Mouse (Mus musculus) embryonic facial prominence, embryonic 13.5 days (tissue): ENCODE measurements around the gene Ttc7. TPM values are rescaled to one million over a fixed set of nuclear protein-coding genes. Genes with fewer than 3 reads are reported as not detected.

Experiments used
- ATAC-seq: fragments of 200-750 bp; cut with Nextera tagmentation; 2 replicates; pipeline ENCODE4 v1.8.0; 2017; ENCODE audit warnings: low read depth; ENCODE audit not compliant: insufficient number of reproducible peaks, insufficient read depth, low FRiP score, low TSS enrichment
- H3K27ac ChIP-seq: fragments of 300-500 bp; sonication (generic); 2 replicates; pipeline ENCODE4 v1.5.1; 2015; ENCODE audit warnings: moderate library complexity, mild to moderate bottlenecking, inconsistent platforms
- H3K27me3 ChIP-seq: fragments of 300-500 bp; sonication (generic); 2 replicates; pipeline ENCODE4 v1.6.1; 2015; ENCODE audit warnings: mild to moderate bottlenecking, inconsistent platforms
- H3K36me3 ChIP-seq: fragments of 300-500 bp; sonication (generic); 2 replicates; pipeline ENCODE4 v1.6.1; 2015; ENCODE audit warnings: mild to moderate bottlenecking, inconsistent platforms
- H3K4me1 ChIP-seq: fragments of 300-500 bp; sonication (generic); 2 replicates; pipeline ENCODE4 v1.6.1; 2015; ENCODE audit warnings: inconsistent platforms
- H3K4me2 ChIP-seq: fragments of 300-500 bp; sonication (generic); 2 replicates; pipeline ENCODE4 v1.6.1; 2015; ENCODE audit warnings: moderate library complexity, mild to moderate bottlenecking, inconsistent platforms
- H3K4me3 ChIP-seq: fragments of 300-500 bp; sonication (generic); 2 replicates; pipeline ENCODE4 v1.5.1; 2015; ENCODE audit warnings: mild to moderate bottlenecking, inconsistent platforms
- H3K9ac ChIP-seq: fragments of 300-500 bp; sonication (generic); 2 replicates; pipeline ENCODE4 v1.6.1; 2015; ENCODE audit warnings: mild to moderate bottlenecking, inconsistent platforms
- H3K9me3 ChIP-seq: fragments of 300-500 bp; sonication (generic); 2 replicates; pipeline ENCODE4 v1.6.1; 2016; ENCODE audit warnings: inconsistent platforms
- WGBS: fragments of 180-500 bp; shearing (Covaris S2); methylation state at CpG from one replicate; pipeline ENCODE4 v1.1.7; 2015; ENCODE audit warnings: mixed read lengths; 5-methylcytosine and 5-hydroxymethylcytosine counted together
- polyA plus RNA-seq: library from polyadenylated mRNA; unstranded; fragments of >200 nt; fragmentation: Nextera tagmentation; extraction: Ambion mirVana; gene quantifications from 2 replicates; pipeline ENCODE4 v1.2.1, GENCODE M21; 2015

The Ttc7 gene
- polyA plus RNA-seq, 1 experiment from 2014 or later, result 7.2 TPM

DNA sequence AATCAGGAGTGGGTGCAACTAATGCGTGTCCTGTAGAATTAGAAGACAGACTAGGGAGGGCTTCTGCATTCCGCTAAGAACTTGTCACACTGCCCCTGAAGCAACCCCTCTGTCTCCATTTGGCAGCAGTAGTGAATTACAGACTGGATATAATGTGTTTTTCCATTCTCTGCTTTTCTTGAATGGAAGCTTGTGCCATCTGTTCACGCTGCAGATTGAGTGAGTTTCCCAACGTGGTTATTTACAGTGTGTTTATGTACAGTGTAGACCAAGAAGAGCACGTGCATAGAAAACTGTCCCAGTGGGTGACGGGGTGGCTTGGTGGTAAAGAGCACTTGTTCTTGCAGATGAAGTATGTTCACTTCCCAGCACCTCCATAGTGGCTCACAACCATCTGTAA, 13.2 kb upstream of the Ttc7 start:
- H3K9me3 ChIP-seq, result 0 out of 2 replicates have a peak, but pooled peaks cover 4% of the 10 kb centered on the region
- no peak overlapping the region for H3K27ac ChIP-seq
- H3K36me3 ChIP-seq, result no peaks in the 10 kb centered on the region
- peaks cover 9% of the 10 kb centered on the region for H3K4me1 ChIP-seq
- no peaks in the 10 kb centered on the region for H3K27me3 ChIP-seq
- H3K9ac ChIP-seq, result no peak overlapping the region
- WGBS, result 75% methylated on average over 6 of the region's 6 CpGs
- no peak overlapping the region for H3K4me2 ChIP-seq
- H3K4me3 ChIP-seq, result no peak overlapping the region
- ATAC-seq, result no peak

DNA sequence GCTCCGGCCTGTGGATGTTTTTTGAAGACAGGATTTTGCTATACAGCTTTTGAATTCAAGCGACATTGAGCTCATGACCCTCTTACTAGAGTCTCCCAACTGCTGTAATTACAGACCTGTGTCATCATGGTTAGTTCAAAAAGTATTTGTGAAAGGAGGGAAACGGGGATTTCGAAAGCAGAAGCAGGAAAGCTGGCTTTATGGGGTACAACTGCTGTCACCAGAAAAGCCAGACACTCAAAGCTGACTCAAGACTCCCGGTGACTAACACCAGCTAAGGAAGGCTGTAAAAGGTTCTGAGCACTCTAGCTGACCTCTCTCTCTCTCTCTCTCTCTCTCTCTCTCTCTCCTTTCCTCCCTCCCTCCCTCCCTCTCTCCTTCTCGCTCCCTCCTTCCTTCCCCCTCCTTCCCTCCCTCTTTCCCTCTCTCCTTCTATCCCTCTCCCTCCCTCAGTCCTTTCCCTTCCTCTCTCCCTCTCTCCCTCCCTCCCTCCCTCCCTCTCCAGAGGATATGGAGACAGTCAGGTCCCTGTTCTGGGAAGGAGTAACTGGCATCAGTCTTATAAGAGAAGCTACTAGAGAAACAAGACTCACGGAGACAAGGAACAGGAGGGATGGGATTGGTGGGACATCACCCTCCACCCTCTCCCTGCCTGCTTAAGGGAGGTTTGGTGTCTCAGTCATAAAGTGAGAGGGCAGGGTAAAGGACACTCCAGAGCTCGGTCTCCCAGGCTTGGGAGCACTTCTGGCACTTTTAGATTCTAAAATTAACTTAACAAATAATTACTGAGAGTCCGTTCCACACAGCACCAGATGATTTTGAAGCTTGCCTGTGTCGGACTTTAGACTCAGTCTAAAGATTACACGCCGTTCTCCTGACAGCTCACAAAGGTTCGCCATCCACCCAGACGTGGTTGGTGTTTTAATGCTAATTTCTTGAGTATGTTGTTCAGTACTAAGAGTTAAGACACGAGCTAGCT, 7.0 kb upstream of the Ttc7 start:
- Histone ChIP-seq H3K4me1 (0 out of 2 replicates have a peak, but pooled peaks cover 4% of the 10 kb centered on the region), H3K9me3 (0 out of 2 replicates have a peak, but pooled peaks cover 4% of the 10 kb centered on the region), H3K4me3 (no peak overlapping the region), H3K9ac (no peak overlapping the region), H3K4me2 (no peak overlapping the region), H3K27ac (no peak overlapping the region), H3K27me3 (no peaks in the 10 kb centered on the region), H3K36me3 (no peaks in the 10 kb centered on the region)
- 55% methylated on average over 15 of the region's 15 CpGs for WGBS
- ATAC-seq, result no peak

DNA sequence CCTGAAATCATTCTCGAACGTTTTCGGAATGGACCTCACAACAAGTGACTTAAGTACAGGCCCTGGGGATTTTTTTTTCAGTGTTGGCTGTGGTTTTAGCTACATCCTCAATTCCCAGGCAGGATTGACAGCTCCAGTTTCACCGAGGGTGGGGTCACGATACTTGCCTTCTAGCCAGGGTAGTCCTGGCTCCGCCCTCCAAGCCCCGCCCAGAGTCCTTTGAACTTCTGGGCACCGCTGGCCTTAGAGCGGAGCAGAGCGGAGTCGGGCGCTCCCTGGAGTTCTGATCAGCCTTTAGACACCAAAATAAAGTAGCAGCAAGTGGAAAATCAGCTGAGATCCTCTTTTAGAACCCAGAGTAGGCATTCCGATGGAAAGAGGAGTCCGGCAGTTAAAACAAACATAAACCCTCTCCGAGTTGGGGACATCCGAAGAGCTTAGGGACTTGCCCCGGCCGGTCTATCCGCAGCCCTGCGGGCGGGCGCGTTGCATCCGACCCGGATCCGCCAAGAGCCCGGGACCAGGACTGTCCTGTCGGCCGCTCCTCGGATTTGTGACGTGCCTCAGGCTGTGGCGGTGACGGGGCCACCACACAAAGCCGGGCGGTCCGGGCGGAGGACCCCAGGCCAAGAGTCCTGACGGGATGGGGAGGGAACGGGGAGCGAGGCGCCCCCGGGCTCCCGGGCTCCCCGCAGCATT, 530 bp upstream of the Ttc7 start:
- Histone ChIP-seq H3K4me2 (peak overlapping the region; percentile 97), H3K36me3 (no peaks in the 10 kb centered on the region), H3K9me3 (no peaks in the 10 kb centered on the region), H3K9ac (peak overlapping the region; percentile 87), H3K4me3 (peak overlapping the region; percentile 82), H3K27ac (peak overlapping the region; percentile 94), H3K27me3 (peaks cover 35% of the 10 kb centered on the region), H3K4me1 (peaks cover 41% of the 10 kb centered on the region)
- peak; percentile 78 for ATAC-seq
- under 1% methylated on average over 43 of the region's 44 CpGs for WGBS

DNA sequence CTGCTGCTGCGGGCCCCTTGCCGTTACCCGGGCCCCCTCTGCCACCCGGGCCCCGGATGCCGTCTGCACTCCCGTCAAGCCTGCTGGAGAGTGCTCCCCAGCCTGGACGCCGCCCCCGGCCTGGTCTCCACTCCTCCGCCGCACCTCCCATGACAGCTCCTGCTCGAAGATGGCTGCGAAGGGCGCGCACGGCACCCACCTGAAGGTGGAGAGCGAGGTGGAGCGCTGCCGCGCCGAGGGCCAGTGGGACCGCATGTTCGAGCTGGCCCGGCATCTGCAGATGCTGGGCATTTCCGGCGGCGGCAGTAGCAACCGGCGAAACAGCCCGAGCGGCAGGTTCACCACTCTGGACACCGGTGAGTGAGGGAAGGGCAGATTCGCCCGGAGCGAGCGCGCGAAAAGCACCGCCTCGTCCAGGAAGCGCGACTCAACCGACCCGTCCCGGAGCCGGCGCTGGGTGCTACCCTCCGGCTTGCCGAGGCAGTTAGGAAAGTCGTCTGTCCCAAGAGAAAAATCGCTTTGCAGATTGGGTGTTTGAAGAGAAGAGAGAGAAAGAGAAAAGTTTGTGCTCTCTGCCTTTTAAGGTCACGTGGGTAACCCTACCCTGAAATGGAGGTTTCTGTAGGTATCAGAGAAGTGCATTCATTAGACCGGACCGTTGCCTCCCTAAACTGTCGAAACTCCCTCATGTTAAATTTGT, 519 bp downstream of the Ttc7 start:
- peak; percentile 40 for ATAC-seq

DNA sequence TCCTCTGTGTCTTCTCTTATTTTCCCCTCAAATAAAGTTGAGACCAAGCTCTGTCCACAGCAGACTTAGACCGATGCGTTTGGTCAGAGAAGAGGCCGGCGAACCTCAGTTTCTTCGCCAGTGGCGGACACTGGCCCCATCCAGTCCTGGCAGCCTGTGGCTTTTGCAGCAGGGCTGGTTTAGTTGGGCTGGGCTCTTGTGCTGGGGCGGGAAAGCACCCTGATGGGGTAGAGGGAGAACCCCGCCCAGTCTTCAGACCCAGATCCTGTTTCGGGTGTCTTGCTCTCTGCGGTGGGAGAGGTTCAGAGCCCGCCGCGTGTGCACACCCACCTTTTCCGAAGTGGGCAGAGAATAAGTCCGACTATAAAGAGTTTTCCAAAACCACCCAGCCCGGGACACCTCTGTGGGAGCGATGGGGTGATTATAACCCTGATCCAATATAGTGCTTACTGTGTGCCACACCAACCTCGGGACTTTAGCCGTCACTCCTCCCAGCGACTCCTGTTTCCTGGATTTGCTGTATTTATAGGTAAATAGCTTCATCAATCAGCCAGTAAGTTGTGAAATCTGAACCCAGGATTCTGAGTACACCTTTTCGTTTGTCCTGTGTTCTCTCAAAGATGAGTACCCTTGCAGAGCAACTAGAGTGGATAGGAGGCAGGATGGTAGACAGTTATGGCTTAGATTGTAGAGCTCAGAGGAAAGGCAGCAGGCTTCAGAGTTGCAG, 1.2 kb downstream of the Ttc7 start:
- H3K27me3 ChIP-seq, result peaks cover 41% of the 10 kb centered on the region
- peak overlapping the region; percentile 97 for H3K4me2 ChIP-seq
- H3K9ac ChIP-seq, result peak overlapping the region; percentile 87
- peaks cover 51% of the 10 kb centered on the region for H3K4me1 ChIP-seq
- H3K9me3 ChIP-seq, result no peaks in the 10 kb centered on the region
- H3K4me3 ChIP-seq, result peak overlapping the region; percentile 82
- no peaks in the 10 kb centered on the region for H3K36me3 ChIP-seq
- WGBS, result 3% methylated on average over 21 of the region's 21 CpGs
- no peak overlapping the region for H3K27ac ChIP-seq
- ATAC-seq, result no peak

More for the DNA sequence above, 519 bp downstream of the Ttc7 start:
- Histone ChIP-seq H3K36me3 (no peaks in the 10 kb centered on the region), H3K27me3 (peaks cover 37% of the 10 kb centered on the region), H3K4me3 (peak overlapping the region; percentile 82), H3K9ac (peak overlapping the region; percentile 87), H3K9me3 (no peaks in the 10 kb centered on the region), H3K4me2 (peak overlapping the region; percentile 97), H3K27ac (peak overlapping the region; percentile 33; the same call in 1 of the 2 replicates), H3K4me1 (peaks cover 48% of the 10 kb centered on the region)
- under 1% methylated on average over 56 of the region's 56 CpGs for WGBS

DNA sequence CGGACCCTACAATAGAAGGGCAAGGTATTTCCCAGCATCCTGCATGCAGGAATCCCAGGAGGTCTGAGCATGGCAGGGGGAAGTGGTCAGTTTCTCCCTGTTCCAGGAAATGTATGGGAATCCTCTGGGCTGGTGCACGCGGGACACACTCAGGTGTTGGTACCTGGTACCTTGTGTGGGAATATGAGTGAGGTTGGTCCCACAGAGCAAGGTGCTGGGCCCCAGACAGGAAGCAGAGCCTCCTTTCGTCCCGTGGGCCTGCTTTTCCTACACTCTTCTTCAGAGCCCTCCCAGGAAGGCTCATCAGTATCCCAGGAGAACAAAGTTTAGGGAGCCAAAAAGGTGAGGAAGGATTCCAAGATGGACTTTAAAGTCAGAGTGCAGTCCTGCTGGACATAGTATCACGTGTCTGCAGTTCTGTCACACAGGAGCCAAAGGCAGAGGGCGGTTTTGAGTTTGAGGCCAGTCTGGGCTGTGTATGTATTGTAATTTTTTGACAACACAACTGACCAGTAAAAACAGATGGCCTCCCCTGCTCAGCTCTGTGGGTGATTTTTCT, 1.9 kb downstream of the Ttc7 start:
- Histone ChIP-seq H3K4me2 (peak overlapping the region; percentile 97), H3K9ac (peak overlapping the region; percentile 6; the same call in 1 of the 2 replicates), H3K27ac (no peak overlapping the region), H3K36me3 (no peaks in the 10 kb centered on the region), H3K4me3 (peak overlapping the region; percentile 82; the same call in 1 of the 2 replicates), H3K9me3 (no peaks in the 10 kb centered on the region), H3K4me1 (peaks cover 51% of the 10 kb centered on the region), H3K27me3 (peaks cover 46% of the 10 kb centered on the region)
- WGBS, result 62% methylated on average over 7 of the region's 7 CpGs
- no peak for ATAC-seq

DNA sequence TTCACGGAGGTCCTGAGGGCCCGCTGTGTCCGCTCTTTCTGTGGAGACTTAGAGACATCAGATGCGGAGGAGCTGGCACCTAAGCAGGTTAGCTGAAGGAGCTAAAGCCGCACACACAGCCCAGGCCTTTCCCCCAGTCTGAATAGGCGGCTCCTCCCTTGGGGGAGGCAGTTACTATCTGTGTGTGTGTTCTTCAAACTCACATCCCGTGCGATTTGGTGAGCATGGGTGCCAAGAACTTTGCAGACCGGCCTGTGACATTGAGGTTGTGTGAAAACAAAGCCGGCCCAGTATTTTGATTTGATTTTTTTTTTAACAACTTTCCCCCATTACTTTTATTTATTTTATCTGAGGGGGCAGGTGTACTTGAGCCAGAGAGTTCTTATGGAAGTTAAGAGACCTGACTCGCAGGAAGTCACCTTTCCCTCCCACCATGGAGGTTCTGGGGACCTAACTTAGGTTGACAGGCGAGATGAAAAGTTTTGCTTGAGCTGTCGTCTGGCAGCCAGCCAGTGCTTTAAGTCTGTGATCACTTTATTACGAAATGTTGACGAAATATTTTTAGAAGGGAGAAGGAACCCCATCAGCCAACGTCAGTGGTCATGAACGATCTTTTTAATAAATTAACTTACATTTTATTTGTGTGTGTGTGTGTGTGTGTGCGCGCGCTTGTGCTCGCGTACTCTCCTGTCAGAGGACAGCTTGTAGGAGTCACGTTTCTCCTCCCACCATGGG, 3.2 kb downstream of the Ttc7 start:
- Histone ChIP-seq H3K4me1 (peaks cover 47% of the 10 kb centered on the region), H3K4me2 (no peak overlapping the region), H3K9me3 (no peaks in the 10 kb centered on the region), H3K36me3 (no peaks in the 10 kb centered on the region), H3K27ac (no peak overlapping the region), H3K4me3 (no peak overlapping the region), H3K9ac (no peak overlapping the region), H3K27me3 (peaks cover 46% of the 10 kb centered on the region)
- ATAC-seq, result no peak
- 68% methylated on average over 23 of the region's 23 CpGs for WGBS

DNA sequence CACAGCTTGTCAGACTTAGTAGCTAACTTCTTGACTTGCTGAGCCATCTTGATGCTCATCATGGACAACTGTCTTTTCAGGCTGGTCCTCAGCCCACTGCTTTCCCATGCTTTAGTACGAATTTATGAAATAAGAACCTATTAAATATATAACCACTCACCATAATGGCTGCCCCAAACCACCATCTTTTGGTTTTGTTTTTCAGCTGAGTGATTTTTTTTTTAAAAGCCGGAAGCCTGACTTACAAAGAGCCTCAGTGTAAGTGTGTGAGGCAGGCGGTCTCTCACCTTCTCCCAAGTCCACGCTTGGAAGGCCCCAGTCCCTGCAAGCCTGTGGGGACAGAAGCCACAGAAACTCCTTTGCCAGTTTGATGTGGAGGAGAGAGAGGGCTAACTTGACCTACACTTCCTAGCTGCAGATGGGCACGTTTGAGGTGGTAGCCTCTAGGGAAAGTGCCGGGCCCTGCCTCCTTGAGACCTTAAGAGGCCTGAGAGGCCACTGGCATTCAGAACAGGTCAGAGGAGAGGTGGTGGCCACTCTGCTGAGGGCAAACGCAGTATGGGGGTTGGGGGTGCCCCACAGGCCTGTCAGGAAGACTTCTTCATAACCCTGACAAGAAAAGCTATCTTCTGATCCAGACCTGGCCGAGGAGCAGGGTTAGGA, 3.9 kb downstream of the Ttc7 start:
- Histone ChIP-seq H3K9me3 (no peaks in the 10 kb centered on the region), H3K4me1 (peaks cover 41% of the 10 kb centered on the region), H3K27me3 (peaks cover 46% of the 10 kb centered on the region), H3K36me3 (no peaks in the 10 kb centered on the region), H3K4me3 (no peak overlapping the region), H3K27ac (no peak overlapping the region), H3K9ac (no peak overlapping the region), H3K4me2 (no peak overlapping the region)
- WGBS, result 52% methylated on average over 8 of the region's 8 CpGs
- no peak for ATAC-seq

DNA sequence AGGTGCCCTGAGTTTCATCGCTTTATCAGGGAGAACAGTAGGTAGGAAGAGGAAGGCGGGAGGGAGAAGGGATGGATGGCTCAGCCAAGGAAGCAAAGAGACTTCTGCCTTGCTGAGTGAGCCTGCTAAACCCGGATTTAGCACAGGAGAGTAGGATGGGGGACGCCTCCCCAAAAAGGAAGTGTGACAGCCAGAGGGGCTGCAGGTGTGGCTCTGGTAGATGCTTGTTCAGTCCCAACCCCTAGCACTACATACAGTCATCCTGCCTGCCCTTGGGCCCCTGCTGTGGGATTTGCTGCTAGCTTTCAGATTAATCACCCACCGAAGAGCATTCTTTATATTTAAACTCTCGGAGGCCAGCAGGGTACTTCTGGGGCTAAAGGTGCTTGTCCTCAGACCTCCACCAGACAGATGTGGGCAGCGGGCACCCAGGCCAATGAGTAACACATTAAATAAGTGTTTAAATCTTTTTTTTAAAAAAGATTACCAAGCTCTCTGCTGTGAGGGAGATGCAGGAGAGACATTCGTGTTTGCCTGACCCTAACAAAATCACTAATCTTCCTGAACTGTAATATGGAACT, 4.6 kb downstream of the Ttc7 start:
- peaks cover 38% of the 10 kb centered on the region for H3K4me1 ChIP-seq
- H3K4me3 ChIP-seq, result no peak overlapping the region
- no peak for ATAC-seq
- H3K4me2 ChIP-seq, result no peak overlapping the region
- H3K9me3 ChIP-seq, result no peaks in the 10 kb centered on the region
- no peak overlapping the region for H3K9ac ChIP-seq
- 52% methylated on average over 8 of the region's 8 CpGs for WGBS
- no peak overlapping the region for H3K27ac ChIP-seq
- no peaks in the 10 kb centered on the region for H3K36me3 ChIP-seq
- peaks cover 46% of the 10 kb centered on the region for H3K27me3 ChIP-seq
